Mouse (Mus musculus) heart, adult 2 months (tissue): ENCODE measurements around the gene Hoxb7.

Experiments used
- CTCF ChIP-seq: fragments of 200-600 bp; IDR thresholded peaks from 2 replicates; pipeline ENCODE4 v1.8.1; 2022; ENCODE audit warnings: antibody characterized with exemption, mild to moderate bottlenecking, moderate library complexity
- POLR2A ChIP-seq: fragments of 200-500 bp; IDR thresholded peaks from 2 replicates; pipeline ENCODE4 v1.6.1; 2011; ENCODE audit warnings: mild to moderate bottlenecking, low read depth, low read length, control low read depth; ENCODE audit not compliant: insufficient read depth

- TF ChIP-seq CTCF: no peak
- TF ChIP-seq POLR2A: no peak
These were observed 41.3 kb downstream of the Hoxb7 start for GRCm38 (mm10) chr11:96327750-96328149.
